Mouse (Mus musculus): ENCODE measurements around the gene Syce3. TPM values are rescaled to one million over a fixed set of nuclear protein-coding genes. Genes with fewer than 3 reads are reported as not detected.

The Syce3 gene
- polyA plus RNA-seq, 1 experiment from 2014 or later: 3.4 TPM

- H3K9me3 ChIP-seq (ENCODE audit: control insufficient read depth): no peaks in the 10 kb centered on the region
- H3K4me1 ChIP-seq (replicated peaks; ENCODE audit: control insufficient read depth, insufficient read depth, low read length): no peaks in the 10 kb centered on the region
- no peaks in the 10 kb centered on the region for H3K27me3 ChIP-seq (replicated peaks; ENCODE audit: control insufficient read depth, insufficient read depth, low read length)
- no peak overlapping the region for H3K9ac ChIP-seq (ENCODE audit: low read depth, low read length)
- 81% methylated on average over 5 of the region's 5 CpGs for WGBS
- no peak overlapping the region for H3K4me2 ChIP-seq (replicated peaks; ENCODE audit: low read depth)
- H3K27ac ChIP-seq (ENCODE audit: low read depth, low read length): no peak overlapping the region; the same call in 1 of the 2 replicates
- peaks cover 27% of the 10 kb centered on the region for H3K36me3 ChIP-seq (ENCODE audit: control insufficient read depth, insufficient read depth)
- no peak for TF ChIP-seq CTCF (IDR thresholded peaks at IDR 0.05; ENCODE audit: low read depth)
- no peak overlapping the region for H3K4me3 ChIP-seq (ENCODE audit: low read depth, low read length)
- no peak for ATAC-seq
Measured at GRCm38 (mm10) chr15:89350447-89350846, 59.9 kb downstream of the Syce3 start.

GRCm38 (mm10) chr15:89343325-89343724 lies 67.0 kb downstream of the Syce3 start:
- WGBS: 85% methylated on average over 3 of the region's 3 CpGs
- Histone ChIP-seq H3K9me3 (ENCODE audit: control insufficient read depth) (no peaks in the 10 kb centered on the region), H3K27me3 (replicated peaks; ENCODE audit: control insufficient read depth, insufficient read depth, low read length) (no peaks in the 10 kb centered on the region), H3K27ac (ENCODE audit: low read depth, low read length) (no peak overlapping the region), H3K9ac (ENCODE audit: low read depth, low read length) (no peak overlapping the region), H3K4me1 (replicated peaks; ENCODE audit: control insufficient read depth, insufficient read depth, low read length) (no peaks in the 10 kb centered on the region), H3K4me3 (ENCODE audit: low read depth, low read length) (no peak overlapping the region), H3K4me2 (replicated peaks; ENCODE audit: low read depth) (no peak overlapping the region), H3K36me3 (ENCODE audit: control insufficient read depth, insufficient read depth) (no peaks in the 10 kb centered on the region)
- peak; percentile 46 for TF ChIP-seq CTCF (IDR thresholded peaks at IDR 0.05; ENCODE audit: low read depth)
- no peak for ATAC-seq

GRCm38 (mm10) chr15:89341678-89342077 lies 68.6 kb downstream of the Syce3 start:
- Histone ChIP-seq H3K9ac (ENCODE audit: low read depth, low read length) (no peak overlapping the region), H3K4me2 (replicated peaks; ENCODE audit: low read depth) (no peak overlapping the region), H3K4me1 (replicated peaks; ENCODE audit: control insufficient read depth, insufficient read depth, low read length) (no peaks in the 10 kb centered on the region), H3K4me3 (ENCODE audit: low read depth, low read length) (no peak overlapping the region), H3K27ac (ENCODE audit: low read depth, low read length) (no peak overlapping the region), H3K36me3 (ENCODE audit: control insufficient read depth, insufficient read depth) (no peaks in the 10 kb centered on the region), H3K9me3 (ENCODE audit: control insufficient read depth) (no peaks in the 10 kb centered on the region), H3K27me3 (replicated peaks; ENCODE audit: control insufficient read depth, insufficient read depth, low read length) (no peaks in the 10 kb centered on the region)
- WGBS: 43% methylated on average over 1 of the region's 1 CpGs
- no peak for ATAC-seq
- TF ChIP-seq CTCF (IDR thresholded peaks at IDR 0.05; ENCODE audit: low read depth): no peak

Other genes starting within 250 kb of the Syce3 start
- gene Plxnb2, start 229.7 kb downstream of the Syce3 start, polyA plus RNA-seq (2015; fragmentation: Nextera tagmentation; extraction: Ambion mirVana): 71.5 and 74.0 TPM in 2 replicates
- 3.2 and 3.4 TPM in 2 replicates for gene Dennd6b, start 214.0 kb downstream of the Syce3 start, polyA plus RNA-seq (2015; fragmentation: Nextera tagmentation; extraction: Ambion mirVana)
- 17.7 and 21.3 TPM in 2 replicates for gene Ppp6r2, start 198.9 kb downstream of the Syce3 start, polyA plus RNA-seq (2015; fragmentation: Nextera tagmentation; extraction: Ambion mirVana)
- 22.2 and 24.2 TPM in 2 replicates for gene Sbf1, start 95.2 kb downstream of the Syce3 start, polyA plus RNA-seq (2015; fragmentation: Nextera tagmentation; extraction: Ambion mirVana)
- 0.14 TPM in 1 of 2 replicates, not detected in the other for gene Adm2, start 87.8 kb downstream of the Syce3 start, polyA plus RNA-seq (2015; fragmentation: Nextera tagmentation; extraction: Ambion mirVana)
- gene Miox, start 76.1 kb downstream of the Syce3 start, polyA plus RNA-seq (2015; fragmentation: Nextera tagmentation; extraction: Ambion mirVana): not detected in 2 replicates
- 19.1 and 20.5 TPM in 2 replicates for gene Lmf2, start 54.8 kb downstream of the Syce3 start, polyA plus RNA-seq (2015; fragmentation: Nextera tagmentation; extraction: Ambion mirVana)
- 55.2 and 65.2 TPM in 2 replicates for gene Ncaph2, start 54.8 kb downstream of the Syce3 start, polyA plus RNA-seq (2015; fragmentation: Nextera tagmentation; extraction: Ambion mirVana)
- gene Sco2, start 36.7 kb downstream of the Syce3 start, polyA plus RNA-seq (2015; fragmentation: Nextera tagmentation; extraction: Ambion mirVana): 14.6 and 18.0 TPM in 2 replicates
- 3.6 and 4.8 TPM in 2 replicates for gene Tymp, start 33.5 kb downstream of the Syce3 start, polyA plus RNA-seq (2015; fragmentation: Nextera tagmentation; extraction: Ambion mirVana)
- 2.1 and 3.2 TPM in 2 replicates for gene Odf3b, start 31.2 kb downstream of the Syce3 start, polyA plus RNA-seq (2015; fragmentation: Nextera tagmentation; extraction: Ambion mirVana)
- gene Klhdc7b, start 25.6 kb downstream of the Syce3 start, polyA plus RNA-seq (2015; fragmentation: Nextera tagmentation; extraction: Ambion mirVana): not detected in 2 replicates
- gene Cpt1b, start 15.4 kb upstream of the Syce3 start, polyA plus RNA-seq (2015; fragmentation: Nextera tagmentation; extraction: Ambion mirVana): 0.43 and 0.46 TPM in 2 replicates
- gene C730034F03Rik, start 19.1 kb upstream of the Syce3 start, polyA plus RNA-seq (2015; fragmentation: Nextera tagmentation; extraction: Ambion mirVana): 1.1 and 1.3 TPM in 2 replicates
- not detected in 2 replicates for gene Gm44502, start 19.2 kb upstream of the Syce3 start, polyA plus RNA-seq (2015; fragmentation: Nextera tagmentation; extraction: Ambion mirVana)
- gene Chkb, start 19.4 kb upstream of the Syce3 start, polyA plus RNA-seq (2015; fragmentation: Nextera tagmentation; extraction: Ambion mirVana): 85.8 and 92.3 TPM in 2 replicates
- gene Mapk8ip2, start 43.4 kb upstream of the Syce3 start, polyA plus RNA-seq (2015; fragmentation: Nextera tagmentation; extraction: Ambion mirVana): 1.9 and 2.0 TPM in 2 replicates
- 32.0 and 36.2 TPM in 2 replicates for gene Arsa, start 66.9 kb upstream of the Syce3 start, polyA plus RNA-seq (2015; fragmentation: Nextera tagmentation; extraction: Ambion mirVana)
- 0.51 and 0.73 TPM in 2 replicates for gene Shank3, start 89.1 kb upstream of the Syce3 start, polyA plus RNA-seq (2015; fragmentation: Nextera tagmentation; extraction: Ambion mirVana)
- 0.10 and 0.14 TPM in 2 replicates for gene Acr, start 157.8 kb upstream of the Syce3 start, polyA plus RNA-seq (2015; fragmentation: Nextera tagmentation; extraction: Ambion mirVana)
- 7.1 and 7.6 TPM in 2 replicates for gene Rabl2, start 181.4 kb upstream of the Syce3 start, polyA plus RNA-seq (2015; fragmentation: Nextera tagmentation; extraction: Ambion mirVana)